Mouse (Mus musculus): ENCODE measurements around the gene Rpgrip1l.

- TF ChIP-seq CTCF (IDR thresholded peaks at IDR 0.05; ENCODE audit: borderline replicate concordance, extremely low read depth, insufficient read depth, insufficient read length) (no peak), POLR2A (IDR thresholded peaks at IDR 0.05; ENCODE audit: borderline replicate concordance, extremely low read depth, insufficient read depth, insufficient read length, poor library complexity, severe bottlenecking) (no peak)
These were observed 39.6 kb downstream of the Rpgrip1l start for GRCm38 (mm10) chr8:91273493-91273892.

Measured in brain, embryonic 14.5 days (tissue).